Mouse (Mus musculus): Measurements from ENCODE around the gene Cdc34b. TPM values are rescaled to one million over a fixed set of nuclear protein-coding genes. Genes with fewer than 3 reads are reported as not detected.
"Not testable (repeated sequence)": the region's sequence is repeated elsewhere in the genome, so short reads cannot be mapped to it uniquely, and the experiment has no call there.

Cdc34b gene
- polyA plus RNA-seq (2014; fragmentation: Nextera tagmentation; extraction: Ambion mirVana), result not detected in 2 replicates

- H3K27me3 ChIP-seq (ENCODE audit: control insufficient read depth, insufficient read depth, low read length), result no peaks in the 10 kb centered on the region
- WGBS, result 83% methylated on average over 27 of the region's 29 CpGs
- H3K9ac ChIP-seq (ENCODE audit: low read length), result no peak within 1 kb of the TSS
- H3K4me2 ChIP-seq (ENCODE audit: low read depth, severe bottlenecking), result no peak within 1 kb of the TSS
- no peak for ATAC-seq (ENCODE audit: insufficient number of reproducible peaks, low FRiP score, low TSS enrichment, low read depth)
- H3K4me3 ChIP-seq (ENCODE audit: low read depth, low read length), result no peak within 1 kb of the TSS
- H3K27ac ChIP-seq (replicated peaks; ENCODE audit: low read depth, low read length), result no peak within 1 kb of the TSS
- DNase-seq (ENCODE audit: low spot score), result no peak
- no peaks in the 10 kb centered on the region for H3K4me1 ChIP-seq (ENCODE audit: control insufficient read depth, insufficient read depth, low read length)
- H3K36me3 ChIP-seq (ENCODE audit: control insufficient read depth, insufficient read depth, low read length), result 0 out of 2 replicates have a peak, but pooled peaks cover 2% of the 10 kb centered on the region
- H3K9me3 ChIP-seq (ENCODE audit: control insufficient read depth, low read length), result no peaks in the 10 kb centered on the region
These were observed at the start of gene Cdc34b for GRCm38 (mm10) chr11:94741732-94742272. TSS of gene Cdc34b (plus strand) at chr11:94741782.

- not testable (repeated sequence) for H3K9ac ChIP-seq (ENCODE audit: low read length); H3K27ac ChIP-seq (replicated peaks; ENCODE audit: low read depth, low read length); H3K9me3 ChIP-seq (ENCODE audit: control insufficient read depth, low read length); H3K4me3 ChIP-seq (ENCODE audit: low read depth, low read length); H3K4me2 ChIP-seq (ENCODE audit: low read depth, severe bottlenecking); H3K36me3 ChIP-seq (ENCODE audit: control insufficient read depth, insufficient read depth, low read length); ATAC-seq (ENCODE audit: insufficient number of reproducible peaks, low FRiP score, low TSS enrichment, low read depth); H3K4me1 ChIP-seq (ENCODE audit: control insufficient read depth, insufficient read depth, low read length); DNase-seq (ENCODE audit: low spot score); H3K27me3 ChIP-seq (ENCODE audit: control insufficient read depth, insufficient read depth, low read length)
These were observed 49.1 kb upstream of the Cdc34b start for GRCm38 (mm10) chr11:94692502-94692901.

- Histone ChIP-seq H3K9me3 (ENCODE audit: control insufficient read depth, low read length) (no peaks in the 10 kb centered on the region), H3K4me1 (ENCODE audit: control insufficient read depth, insufficient read depth, low read length) (no peaks in the 10 kb centered on the region), H3K4me2 (ENCODE audit: low read depth, severe bottlenecking) (no peak overlapping the region), H3K4me3 (ENCODE audit: low read depth, low read length) (no peak overlapping the region), H3K27me3 (ENCODE audit: control insufficient read depth, insufficient read depth, low read length) (no peaks in the 10 kb centered on the region), H3K9ac (ENCODE audit: low read length) (no peak overlapping the region), H3K36me3 (ENCODE audit: control insufficient read depth, insufficient read depth, low read length) (no peaks in the 10 kb centered on the region), H3K27ac (replicated peaks; ENCODE audit: low read depth, low read length) (no peak overlapping the region)
- 75% methylated on average over 6 of the region's 6 CpGs for WGBS
- ATAC-seq (ENCODE audit: insufficient number of reproducible peaks, low FRiP score, low TSS enrichment, low read depth) (no peak), DNase-seq (ENCODE audit: low spot score) (no peak)
These were observed 46.1 kb upstream of the Cdc34b start for GRCm38 (mm10) chr11:94695508-94695907.

DNA sequence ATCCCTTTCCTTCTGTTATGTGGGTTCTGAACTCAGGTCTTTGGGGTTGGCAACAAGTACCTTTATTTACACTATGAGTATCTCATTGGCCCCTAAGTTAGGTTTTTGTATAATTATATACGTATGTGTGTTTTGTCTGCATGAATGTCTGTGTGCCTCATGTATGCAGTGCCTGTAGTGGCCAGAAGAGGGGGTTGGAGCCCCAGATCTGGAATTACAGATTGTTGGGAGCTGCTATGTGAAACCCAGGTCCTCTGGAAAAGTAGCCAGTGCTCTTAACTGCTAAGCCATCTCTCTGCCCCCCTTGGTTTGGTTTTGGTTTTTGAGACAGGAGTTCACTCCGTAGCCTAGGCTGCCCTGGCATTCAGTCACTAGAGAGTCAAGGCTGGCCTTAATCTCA lies 44.4 kb upstream of the Cdc34b start:
- DNase-seq (ENCODE audit: low spot score) (no peak), ATAC-seq (ENCODE audit: insufficient number of reproducible peaks, low FRiP score, low TSS enrichment, low read depth) (no peak)
- Histone ChIP-seq H3K27me3 (ENCODE audit: control insufficient read depth, insufficient read depth, low read length) (no peaks in the 10 kb centered on the region), H3K36me3 (ENCODE audit: control insufficient read depth, insufficient read depth, low read length) (no peaks in the 10 kb centered on the region), H3K4me2 (ENCODE audit: low read depth, severe bottlenecking) (no peak overlapping the region), H3K4me1 (ENCODE audit: control insufficient read depth, insufficient read depth, low read length) (peaks cover 4% of the 10 kb centered on the region; the same call in 1 of the 2 replicates), H3K9me3 (ENCODE audit: control insufficient read depth, low read length) (no peaks in the 10 kb centered on the region), H3K9ac (ENCODE audit: low read length) (no peak overlapping the region), H3K4me3 (ENCODE audit: low read depth, low read length) (no peak overlapping the region), H3K27ac (replicated peaks; ENCODE audit: low read depth, low read length) (no peak overlapping the region)
- 86% methylated on average over 2 of the region's 2 CpGs for WGBS

- Histone ChIP-seq H3K27me3 (ENCODE audit: control insufficient read depth, insufficient read depth, low read length) (no peaks in the 10 kb centered on the region), H3K4me1 (ENCODE audit: control insufficient read depth, insufficient read depth, low read length) (peaks cover 4% of the 10 kb centered on the region; the same call in 1 of the 2 replicates), H3K27ac (replicated peaks; ENCODE audit: low read depth, low read length) (no peak overlapping the region), H3K36me3 (ENCODE audit: control insufficient read depth, insufficient read depth, low read length) (no peaks in the 10 kb centered on the region), H3K9ac (ENCODE audit: low read length) (no peak overlapping the region), H3K9me3 (ENCODE audit: control insufficient read depth, low read length) (no peaks in the 10 kb centered on the region), H3K4me2 (ENCODE audit: low read depth, severe bottlenecking) (no peak overlapping the region), H3K4me3 (ENCODE audit: low read depth, low read length) (no peak overlapping the region)
- WGBS, result 42% methylated on average over 13 of the region's 13 CpGs
- ATAC-seq (ENCODE audit: insufficient number of reproducible peaks, low FRiP score, low TSS enrichment, low read depth) (no peak), DNase-seq (ENCODE audit: low spot score) (no peak)
These were observed 43.7 kb upstream of the Cdc34b start for GRCm38 (mm10) chr11:94697703-94698464.

DNA sequence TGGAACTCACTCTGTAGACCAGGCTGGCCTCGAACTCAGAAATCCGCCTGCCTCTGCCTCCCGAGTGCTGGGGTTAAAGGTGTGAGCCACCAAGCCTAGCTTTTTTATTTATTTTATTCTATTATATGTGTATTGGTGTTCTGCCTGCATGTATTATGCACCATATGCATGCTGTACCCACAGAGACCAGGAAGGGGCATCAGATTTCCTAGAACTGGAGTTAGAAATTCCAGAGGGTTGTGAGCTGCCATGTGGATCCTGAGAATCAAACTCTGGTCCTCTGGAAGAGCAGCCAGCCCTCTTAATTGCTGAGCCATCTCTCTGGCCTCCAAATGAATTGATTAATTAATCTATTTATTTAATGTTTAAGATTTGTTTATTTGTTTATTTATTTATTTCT lies 42.2 kb upstream of the Cdc34b start:
- H3K4me2 ChIP-seq (ENCODE audit: low read depth, severe bottlenecking), result no peak overlapping the region
- H3K4me1 ChIP-seq (ENCODE audit: control insufficient read depth, insufficient read depth, low read length), result peaks cover 4% of the 10 kb centered on the region; the same call in 1 of the 2 replicates
- H3K27ac ChIP-seq (replicated peaks; ENCODE audit: low read depth, low read length), result no peak overlapping the region
- H3K9me3 ChIP-seq (ENCODE audit: control insufficient read depth, low read length), result no peaks in the 10 kb centered on the region
- no peaks in the 10 kb centered on the region for H3K36me3 ChIP-seq (ENCODE audit: control insufficient read depth, insufficient read depth, low read length)
- ATAC-seq (ENCODE audit: insufficient number of reproducible peaks, low FRiP score, low TSS enrichment, low read depth) (no peak), DNase-seq (ENCODE audit: low spot score) (no peak)
- WGBS, result 94% methylated on average over 3 of the region's 3 CpGs
- H3K9ac ChIP-seq (ENCODE audit: low read length), result no peak overlapping the region
- H3K27me3 ChIP-seq (ENCODE audit: control insufficient read depth, insufficient read depth, low read length), result no peaks in the 10 kb centered on the region
- H3K4me3 ChIP-seq (ENCODE audit: low read depth, low read length), result no peak overlapping the region

- Histone ChIP-seq H3K36me3 (ENCODE audit: control insufficient read depth, insufficient read depth, low read length) (no peaks in the 10 kb centered on the region), H3K9ac (ENCODE audit: low read length) (peak overlapping the region; percentile 8; the same call in 1 of the 2 replicates), H3K4me3 (ENCODE audit: low read depth, low read length) (no peak overlapping the region), H3K27ac (replicated peaks; ENCODE audit: low read depth, low read length) (no peak overlapping the region), H3K27me3 (ENCODE audit: control insufficient read depth, insufficient read depth, low read length) (no peaks in the 10 kb centered on the region), H3K4me1 (ENCODE audit: control insufficient read depth, insufficient read depth, low read length) (peaks cover 4% of the 10 kb centered on the region; the same call in 1 of the 2 replicates), H3K9me3 (ENCODE audit: control insufficient read depth, low read length) (no peaks in the 10 kb centered on the region), H3K4me2 (ENCODE audit: low read depth, severe bottlenecking) (peak overlapping the region; percentile 13; the same call in 1 of the 2 replicates)
- ATAC-seq (ENCODE audit: insufficient number of reproducible peaks, low FRiP score, low TSS enrichment, low read depth), result peak; percentile 51; the same call in 1 of the 2 replicates
- no peak for DNase-seq (ENCODE audit: low spot score)
- WGBS, result 58% methylated on average over 27 of the region's 27 CpGs
These were observed 40.0 kb upstream of the Cdc34b start for GRCm38 (mm10) chr11:94701401-94702215.

DNA sequence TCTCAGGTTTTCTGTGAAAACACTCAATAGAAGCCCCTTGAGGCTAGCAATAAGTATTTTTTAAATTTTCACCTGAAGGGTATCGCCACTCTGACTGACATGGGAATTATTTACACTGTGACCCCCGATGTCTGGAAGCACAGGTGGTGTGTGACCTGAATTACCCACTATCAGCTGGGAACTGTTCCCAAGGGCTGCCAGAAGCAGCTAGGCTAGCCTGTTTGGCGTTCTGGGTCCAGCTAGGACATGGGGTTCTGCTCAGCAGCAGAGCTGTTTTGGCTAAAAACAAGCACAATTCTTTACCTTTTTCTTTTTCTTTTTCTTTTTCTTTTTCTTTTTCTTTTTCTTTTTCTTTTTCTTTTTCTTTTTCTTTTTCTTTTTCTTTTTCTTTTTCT lies 39.4 kb upstream of the Cdc34b start:
- Histone ChIP-seq H3K4me3 (ENCODE audit: low read depth, low read length) (no peak overlapping the region), H3K9ac (ENCODE audit: low read length) (no peak overlapping the region), H3K27ac (replicated peaks; ENCODE audit: low read depth, low read length) (no peak overlapping the region), H3K36me3 (ENCODE audit: control insufficient read depth, insufficient read depth, low read length) (no peaks in the 10 kb centered on the region), H3K9me3 (ENCODE audit: control insufficient read depth, low read length) (no peaks in the 10 kb centered on the region), H3K4me1 (ENCODE audit: control insufficient read depth, insufficient read depth, low read length) (peaks cover 4% of the 10 kb centered on the region; the same call in 1 of the 2 replicates), H3K4me2 (ENCODE audit: low read depth, severe bottlenecking) (no peak overlapping the region), H3K27me3 (ENCODE audit: control insufficient read depth, insufficient read depth, low read length) (no peaks in the 10 kb centered on the region)
- ATAC-seq (ENCODE audit: insufficient number of reproducible peaks, low FRiP score, low TSS enrichment, low read depth), result no peak
- WGBS, result 57% methylated on average over 3 of the region's 3 CpGs
- no peak for DNase-seq (ENCODE audit: low spot score)

Data from limb, embryonic 11.5 days (tissue).